Mouse (Mus musculus): ENCODE data around the gene Bcl2l12. TPM values are rescaled to one million over a fixed set of nuclear protein-coding genes. Genes with fewer than 3 reads are reported as not detected.

The Bcl2l12 gene
- polyA plus RNA-seq, 1 experiment, result 6.1 TPM

DNA sequence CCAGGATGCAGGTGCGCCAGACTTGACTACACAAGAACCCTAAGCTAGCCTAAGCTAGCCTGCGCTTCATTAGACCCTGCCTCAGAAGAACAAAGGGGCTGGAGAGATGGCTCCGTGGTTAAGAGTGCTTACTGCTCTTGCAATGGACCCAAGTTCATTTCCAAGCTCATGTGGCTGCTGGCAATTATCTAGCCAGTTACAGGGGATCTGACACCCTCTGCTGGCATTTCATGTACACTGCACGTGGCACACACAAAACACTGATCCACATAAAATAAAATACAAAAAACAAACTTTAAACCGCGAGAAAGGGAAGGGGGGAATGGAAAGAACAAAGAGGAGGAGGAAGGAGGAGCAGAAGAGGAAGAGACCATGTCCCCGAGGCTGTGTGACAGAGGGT, 40.3 kb downstream of the Bcl2l12 start:
- H3K36me3 ChIP-seq (ENCODE audit: control insufficient read depth), result no peaks in the 10 kb centered on the region
- peaks cover 31% of the 10 kb centered on the region for H3K4me1 ChIP-seq (ENCODE audit: control insufficient read depth)
- TF ChIP-seq TAL1 (IDR thresholded peaks at IDR 0.05; ENCODE audit: low read length), result no peak
- no peak for TF ChIP-seq GATA1 (IDR thresholded peaks at IDR 0.05; ENCODE audit: low read length)
- no peaks in the 10 kb centered on the region for H3K9me3 ChIP-seq (ENCODE audit: control insufficient read depth, low read length)
- H3K4me3 ChIP-seq (replicated peaks), result no peak overlapping the region
- H3K27me3 ChIP-seq (ENCODE audit: control insufficient read depth), result peaks cover 4% of the 10 kb centered on the region

DNA sequence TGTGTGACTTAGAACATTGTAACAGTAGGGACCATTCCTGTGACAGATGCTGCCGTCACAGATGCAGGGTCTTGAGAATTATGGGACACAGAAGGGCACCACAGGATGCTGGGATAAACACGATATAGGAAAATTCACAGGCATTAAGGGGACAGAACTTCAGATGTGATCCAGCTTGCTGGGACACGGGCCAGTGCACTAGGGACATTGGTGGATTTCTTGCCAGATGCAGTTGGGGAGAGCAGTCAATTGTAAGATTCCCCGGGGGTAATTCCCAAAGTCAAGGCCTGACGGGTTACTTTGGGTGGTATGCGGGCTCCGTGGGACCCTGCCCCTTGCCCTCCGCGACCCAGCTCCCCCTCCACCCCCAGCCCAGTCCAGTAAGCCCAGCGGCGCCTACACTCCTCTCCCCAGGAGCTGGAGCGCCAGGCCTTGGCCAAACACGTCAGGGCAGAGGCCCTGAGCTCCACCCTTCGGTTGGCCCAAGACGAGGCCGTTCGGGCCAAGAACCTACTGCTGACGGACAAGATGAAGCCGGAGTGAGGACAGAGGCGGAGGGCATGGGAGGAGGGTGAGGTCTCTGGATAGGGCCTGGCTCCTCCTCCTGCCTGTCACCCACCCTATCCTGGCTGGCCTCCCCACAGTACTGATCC, 41.2 kb downstream of the Bcl2l12 start:
- peaks cover 32% of the 10 kb centered on the region for H3K4me1 ChIP-seq (ENCODE audit: control insufficient read depth)
- no peak for TF ChIP-seq TAL1 (IDR thresholded peaks at IDR 0.05; ENCODE audit: low read length)
- TF ChIP-seq GATA1 (IDR thresholded peaks at IDR 0.05; ENCODE audit: low read length), result no peak

DNA sequence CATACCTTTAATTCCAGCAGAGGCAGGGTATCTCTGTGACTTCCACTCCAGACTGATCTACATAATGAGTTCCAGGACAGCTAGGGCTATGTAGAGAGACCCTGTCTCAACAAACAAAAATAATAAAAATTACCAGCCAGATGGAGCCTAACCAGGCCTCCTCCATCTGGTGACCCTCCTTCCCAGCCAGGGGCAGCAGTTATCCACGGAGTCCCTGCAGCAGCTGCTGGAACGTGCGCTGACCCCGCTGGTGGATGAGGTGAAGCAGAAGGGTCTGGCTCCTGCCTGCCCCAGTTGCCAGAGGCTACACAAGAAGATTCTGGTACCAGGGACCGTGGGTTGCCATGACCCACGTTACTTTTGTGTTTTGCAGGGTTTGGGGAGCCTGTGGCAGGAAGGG, 42.2 kb downstream of the Bcl2l12 start:
- Histone ChIP-seq H3K27me3 (ENCODE audit: control insufficient read depth) (peaks cover 16% of the 10 kb centered on the region), H3K9me3 (ENCODE audit: control insufficient read depth, low read length) (no peaks in the 10 kb centered on the region), H3K4me3 (replicated peaks) (no peak overlapping the region), H3K36me3 (ENCODE audit: control insufficient read depth) (no peaks in the 10 kb centered on the region), H3K4me1 (ENCODE audit: control insufficient read depth) (peaks cover 36% of the 10 kb centered on the region)
- TF ChIP-seq GATA1 (IDR thresholded peaks at IDR 0.05; ENCODE audit: low read length) (no peak), TAL1 (IDR thresholded peaks at IDR 0.05; ENCODE audit: low read length) (no peak)

More for the DNA sequence above, 41.2 kb downstream of the Bcl2l12 start:
- Histone ChIP-seq H3K27me3 (ENCODE audit: control insufficient read depth) (peaks cover 6% of the 10 kb centered on the region), H3K4me3 (replicated peaks) (no peak overlapping the region), H3K9me3 (ENCODE audit: control insufficient read depth, low read length) (no peaks in the 10 kb centered on the region), H3K36me3 (ENCODE audit: control insufficient read depth) (no peaks in the 10 kb centered on the region)

DNA sequence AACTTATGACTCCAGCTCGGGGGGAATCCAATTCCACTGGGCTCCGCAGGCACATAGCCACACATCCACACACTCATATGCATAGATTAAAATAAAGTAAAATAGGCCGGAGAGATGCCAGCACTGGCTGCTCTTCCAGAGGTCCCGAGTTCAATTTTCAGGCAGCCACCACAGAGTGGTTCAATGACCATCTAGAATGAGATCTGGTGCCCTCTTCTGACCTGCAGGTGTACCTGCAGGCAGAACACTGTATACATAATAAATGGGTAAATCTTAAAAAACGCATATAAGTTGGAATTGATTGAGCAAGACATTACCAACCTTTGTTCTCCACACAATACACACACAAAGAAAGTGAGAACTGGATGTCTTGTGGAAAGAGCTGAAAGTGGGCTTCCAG, 42.9 kb downstream of the Bcl2l12 start:
- H3K9me3 ChIP-seq (ENCODE audit: control insufficient read depth, low read length), result no peaks in the 10 kb centered on the region
- H3K4me3 ChIP-seq (replicated peaks), result no peak overlapping the region
- peaks cover 22% of the 10 kb centered on the region for H3K27me3 ChIP-seq (ENCODE audit: control insufficient read depth)
- TF ChIP-seq TAL1 (IDR thresholded peaks at IDR 0.05; ENCODE audit: low read length), result no peak
- no peak for TF ChIP-seq GATA1 (IDR thresholded peaks at IDR 0.05; ENCODE audit: low read length)
- peaks cover 36% of the 10 kb centered on the region for H3K4me1 ChIP-seq (ENCODE audit: control insufficient read depth)
- H3K36me3 ChIP-seq (ENCODE audit: control insufficient read depth), result no peaks in the 10 kb centered on the region

DNA sequence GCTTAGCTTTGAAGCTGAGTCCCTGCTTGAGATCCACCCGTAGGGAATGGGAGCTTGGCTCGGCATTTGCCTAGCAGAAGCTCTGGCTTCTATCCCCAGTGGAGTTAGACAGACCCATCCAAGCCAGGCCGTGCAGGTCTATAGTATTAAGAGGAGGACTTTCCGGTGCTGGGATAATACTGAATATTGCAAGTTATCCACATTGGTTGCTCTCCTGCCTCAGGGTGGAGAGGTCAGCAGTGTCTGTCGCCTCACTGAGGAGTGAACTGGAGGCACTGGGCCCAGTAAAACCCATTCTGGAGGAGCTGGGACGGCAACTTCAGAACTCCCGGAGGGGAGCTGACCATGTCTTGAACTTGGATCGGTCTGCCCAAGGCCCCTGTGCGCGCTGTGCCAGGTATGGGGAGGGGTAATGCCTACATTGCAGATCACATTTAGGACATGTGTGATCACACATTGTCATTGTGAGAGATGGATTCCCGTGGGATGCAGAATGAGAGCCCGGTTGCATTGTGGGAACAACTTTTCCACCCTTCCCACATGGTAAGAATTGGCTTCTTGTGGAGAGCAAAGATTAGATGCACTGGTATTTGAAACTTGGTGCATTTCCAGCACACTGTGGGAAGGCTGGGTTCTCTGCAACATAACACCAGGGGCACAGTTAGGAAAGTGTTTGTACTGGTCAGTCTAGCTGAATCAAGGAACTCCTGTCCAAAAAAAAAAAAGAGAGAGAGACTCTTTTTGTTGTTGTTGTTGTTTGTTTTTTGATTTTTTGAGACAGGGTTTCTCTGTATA, 44.2 kb downstream of the Bcl2l12 start:
- no peaks in the 10 kb centered on the region for H3K36me3 ChIP-seq (ENCODE audit: control insufficient read depth)
- no peaks in the 10 kb centered on the region for H3K9me3 ChIP-seq (ENCODE audit: control insufficient read depth, low read length)
- TF ChIP-seq TAL1 (IDR thresholded peaks at IDR 0.05; ENCODE audit: low read length) (no peak), GATA1 (IDR thresholded peaks at IDR 0.05; ENCODE audit: low read length) (no peak)
- no peak overlapping the region for H3K4me3 ChIP-seq (replicated peaks)
- peaks cover 36% of the 10 kb centered on the region for H3K27me3 ChIP-seq (ENCODE audit: control insufficient read depth)
- peaks cover 28% of the 10 kb centered on the region for H3K4me1 ChIP-seq (ENCODE audit: control insufficient read depth)

DNA sequence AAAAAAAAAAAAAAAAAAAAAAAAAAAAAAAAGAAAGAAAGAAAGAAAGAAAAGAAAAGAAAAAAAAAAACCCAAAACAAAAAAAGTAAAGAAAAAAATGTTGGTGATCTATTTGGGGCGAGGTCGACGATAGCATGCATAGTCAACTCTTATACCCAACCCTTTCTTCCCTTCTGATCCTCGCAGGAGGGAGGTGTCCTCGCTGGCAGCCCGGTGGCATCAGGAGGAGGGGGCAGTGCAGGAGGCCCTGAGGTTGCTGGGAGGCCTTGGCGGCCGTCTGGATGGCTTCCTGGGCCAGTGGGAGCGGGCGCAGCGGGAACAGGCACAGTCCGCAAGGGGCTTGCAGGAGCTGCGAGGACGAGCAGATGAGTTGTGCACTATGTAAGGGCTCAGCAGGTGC, 45.0 kb downstream of the Bcl2l12 start:
- Histone ChIP-seq H3K4me1 (ENCODE audit: control insufficient read depth) (peaks cover 24% of the 10 kb centered on the region), H3K36me3 (ENCODE audit: control insufficient read depth) (no peaks in the 10 kb centered on the region), H3K4me3 (replicated peaks) (no peak overlapping the region), H3K9me3 (ENCODE audit: control insufficient read depth, low read length) (no peaks in the 10 kb centered on the region), H3K27me3 (ENCODE audit: control insufficient read depth) (peaks cover 43% of the 10 kb centered on the region)
- TF ChIP-seq GATA1 (IDR thresholded peaks at IDR 0.05; ENCODE audit: low read length) (no peak), TAL1 (IDR thresholded peaks at IDR 0.05; ENCODE audit: low read length) (no peak)

DNA sequence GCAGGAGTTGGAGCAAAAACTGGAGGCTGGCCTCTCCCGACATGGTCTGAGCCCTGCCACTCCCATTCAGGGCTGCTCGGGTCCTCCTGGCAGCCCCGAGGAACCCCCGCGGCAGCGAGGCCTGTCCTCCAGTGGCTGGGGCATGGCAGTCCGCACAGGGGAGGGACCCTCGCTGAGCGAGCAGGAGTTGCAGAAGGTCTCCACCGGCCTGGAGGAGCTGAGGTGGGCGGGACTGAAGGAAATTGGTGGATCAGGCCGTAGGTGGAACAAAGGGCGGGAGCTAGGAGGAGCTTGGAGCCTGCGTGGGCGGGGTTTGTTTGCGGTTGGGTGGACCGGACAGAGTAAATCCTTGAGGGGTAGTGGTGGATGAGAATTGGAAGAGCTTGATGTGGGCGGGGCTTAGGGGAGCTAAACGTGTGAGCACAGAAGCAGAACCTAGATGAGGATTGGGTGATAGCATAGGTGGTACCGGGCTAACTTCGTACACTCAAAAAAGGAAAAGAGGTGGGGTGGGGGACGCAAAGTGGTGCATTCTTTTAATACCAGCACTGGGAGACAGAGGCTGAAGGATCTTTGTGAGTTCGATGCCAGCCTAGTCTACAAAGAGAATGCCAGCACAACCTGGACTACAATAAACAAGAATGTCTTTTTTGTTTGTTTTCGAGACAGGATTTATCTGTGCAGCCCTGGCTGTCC, 45.8 kb downstream of the Bcl2l12 start:
- Histone ChIP-seq H3K4me3 (replicated peaks) (peak overlapping the region; percentile 66), H3K27me3 (ENCODE audit: control insufficient read depth) (peaks cover 51% of the 10 kb centered on the region), H3K4me1 (ENCODE audit: control insufficient read depth) (peaks cover 24% of the 10 kb centered on the region), H3K36me3 (ENCODE audit: control insufficient read depth) (no peaks in the 10 kb centered on the region), H3K9me3 (ENCODE audit: control insufficient read depth, low read length) (no peaks in the 10 kb centered on the region)
- TF ChIP-seq TAL1 (IDR thresholded peaks at IDR 0.05; ENCODE audit: low read length) (no peak), GATA1 (IDR thresholded peaks at IDR 0.05; ENCODE audit: low read length) (no peak)

DNA sequence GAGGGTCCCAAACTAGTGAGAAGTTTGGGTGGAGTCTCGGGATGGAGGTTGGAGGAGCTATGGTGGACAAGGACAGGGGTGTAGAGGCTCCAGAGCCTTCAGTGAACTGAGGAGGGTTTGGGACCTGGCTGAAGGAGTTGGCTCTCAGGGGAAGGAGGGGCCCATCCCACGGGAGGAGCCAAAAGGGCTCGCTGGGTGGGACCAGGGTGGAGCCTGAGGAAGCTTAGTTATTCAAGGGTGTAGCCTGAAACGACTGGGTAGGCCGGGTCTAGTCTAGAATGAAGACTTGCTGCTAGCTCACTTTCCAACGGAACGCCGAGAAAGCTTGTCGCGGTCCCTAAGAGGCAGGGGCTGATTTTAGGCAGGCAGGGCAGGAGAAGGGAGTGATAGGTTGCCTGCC, 46.6 kb downstream of the Bcl2l12 start:
- Histone ChIP-seq H3K36me3 (ENCODE audit: control insufficient read depth) (no peaks in the 10 kb centered on the region), H3K4me3 (replicated peaks) (peak overlapping the region; percentile 66), H3K4me1 (ENCODE audit: control insufficient read depth) (peaks cover 22% of the 10 kb centered on the region), H3K9me3 (ENCODE audit: control insufficient read depth, low read length) (no peaks in the 10 kb centered on the region), H3K27me3 (ENCODE audit: control insufficient read depth) (peaks cover 59% of the 10 kb centered on the region)
- TF ChIP-seq TAL1 (IDR thresholded peaks at IDR 0.05; ENCODE audit: low read length), result no peak
- TF ChIP-seq GATA1 (IDR thresholded peaks at IDR 0.05; ENCODE audit: low read length), result no peak

DNA sequence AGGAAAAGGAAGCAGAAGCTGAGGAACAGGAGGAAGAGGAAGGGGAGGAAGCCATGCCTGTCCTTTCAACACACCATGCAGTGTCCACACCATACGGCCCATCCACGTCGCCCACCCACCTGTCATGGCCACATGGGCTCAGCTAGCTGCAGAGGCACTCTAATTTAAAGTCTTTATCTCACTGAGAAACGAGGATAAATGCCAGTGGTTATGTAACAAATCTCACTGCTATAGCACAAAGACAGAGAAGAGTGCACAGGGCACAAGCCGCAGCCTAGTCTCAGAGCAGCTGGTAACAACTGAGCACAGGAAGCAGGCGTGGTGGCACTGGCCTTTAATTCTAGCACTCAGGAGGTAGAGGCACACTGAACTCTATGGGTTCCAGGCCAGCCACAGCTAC, 48.6 kb downstream of the Bcl2l12 start:
- no peaks in the 10 kb centered on the region for H3K9me3 ChIP-seq (ENCODE audit: control insufficient read depth, low read length)
- no peaks in the 10 kb centered on the region for H3K36me3 ChIP-seq (ENCODE audit: control insufficient read depth)
- no peak for TF ChIP-seq TAL1 (IDR thresholded peaks at IDR 0.05; ENCODE audit: low read length)
- no peak for TF ChIP-seq GATA1 (IDR thresholded peaks at IDR 0.05; ENCODE audit: low read length)
- H3K27me3 ChIP-seq (ENCODE audit: control insufficient read depth), result peaks cover 66% of the 10 kb centered on the region
- H3K4me1 ChIP-seq (ENCODE audit: control insufficient read depth), result peaks cover 22% of the 10 kb centered on the region
- no peak overlapping the region for H3K4me3 ChIP-seq (replicated peaks)
